Mouse (Mus musculus) liver, embryonic 14.5 days (tissue): ENCODE data around the gene Nolc1.

Source experiments
- CTCF ChIP-seq: IDR thresholded peaks from 2 replicates; pipeline ENCODE4 v1.5.1; 2016; ENCODE audit warnings: antibody characterized with exemption, low read depth, control low read depth
- EP300 ChIP-seq: IDR thresholded peaks from 2 replicates; pipeline ENCODE4 v1.6.1; 2016; ENCODE audit warnings: antibody characterized with exemption, low read depth

DNA sequence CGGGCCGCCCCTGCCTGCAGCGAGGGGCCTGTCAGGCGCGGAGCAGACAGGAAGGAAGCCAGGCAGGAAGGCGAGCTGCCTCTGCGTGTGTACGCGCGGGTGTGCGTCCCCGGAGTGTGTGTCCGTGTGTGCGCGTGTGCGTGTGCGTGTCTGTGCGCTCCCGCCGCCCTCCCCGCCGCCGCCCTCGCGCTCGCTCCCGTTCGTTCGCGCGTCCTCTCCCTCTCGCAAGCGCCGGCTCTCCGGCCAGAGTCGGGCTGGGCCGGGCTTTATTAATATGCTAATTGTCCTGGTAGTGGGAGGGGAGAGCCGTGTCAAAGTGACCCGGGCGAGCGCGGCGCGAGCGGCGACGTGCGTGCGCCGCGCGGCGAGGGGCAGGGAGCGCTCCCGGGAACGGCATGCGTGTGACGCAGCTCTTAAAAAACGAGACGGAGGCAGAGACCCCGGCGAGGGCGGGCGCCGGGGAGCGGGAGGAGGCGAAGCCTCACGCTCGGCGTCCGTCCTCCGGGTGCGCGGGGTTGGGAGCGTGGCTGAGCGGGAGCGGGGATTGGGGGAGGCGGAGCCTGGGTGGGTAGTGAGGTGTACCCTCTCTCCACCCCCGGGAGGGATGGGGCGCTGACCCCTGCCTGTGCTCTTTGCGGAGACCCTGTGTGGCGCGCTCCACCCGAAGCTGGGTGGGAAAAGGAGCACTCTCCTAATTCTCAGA, 30.5 kb upstream of the Nolc1 start, which contains the start of gene Ldb1:
- TF ChIP-seq EP300 (no peak), CTCF (no peak)
